Mouse (Mus musculus): ENCODE data around the gene Mbd6. TPM values are rescaled to one million over a fixed set of nuclear protein-coding genes. Genes with fewer than 3 reads are reported as not detected.

The Mbd6 gene
- total and polyA plus RNA-seq, 3 experiments: 19.2 to 22.3 (median 20.4) TPM

GRCm38 (mm10) chr10:127238241-127238824 is 50.5 kb downstream of the Mbd6 start:
- Histone ChIP-seq H3K4me1 (ENCODE audit: control insufficient read depth, insufficient read depth, low read length) (no peaks in the 10 kb centered on the region), H3K9ac (ENCODE audit: low read depth, low read length) (no peak overlapping the region), H3K4me3 (no peak overlapping the region), H3K36me3 (ENCODE audit: control insufficient read depth, insufficient read depth, low read length) (no peaks in the 10 kb centered on the region), H3K79me2 (replicated peaks; ENCODE audit: control insufficient read depth, insufficient read depth, low read length) (no peaks in the 10 kb centered on the region), H3K27ac (no peak overlapping the region), H3K27me3 (ENCODE audit: control insufficient read depth, insufficient read depth, low read length) (no peaks in the 10 kb centered on the region; the same call in 1 of the 2 replicates)
- no peak for DNase-seq
- TF ChIP-seq EP300 (IDR thresholded peaks at IDR 0.05; ENCODE audit: insufficient read depth, low read depth, low read length): no peak
- no peak for TF ChIP-seq POLR2A (IDR thresholded peaks at IDR 0.05; ENCODE audit: insufficient read depth, low read depth, low read length)
- TF ChIP-seq CTCF (IDR thresholded peaks at IDR 0.05): no peak
- intact Hi-C loops (cut with DNase I): no loop called here
- 55% methylated on average over 18 of the region's 18 CpGs for WGBS

- no peak overlapping the region for H3K9ac ChIP-seq (ENCODE audit: low read depth, low read length)
- H3K79me2 ChIP-seq (replicated peaks; ENCODE audit: control insufficient read depth, insufficient read depth, low read length): no peaks in the 10 kb centered on the region
- 57% methylated on average over 9 of the region's 9 CpGs for WGBS
- TF ChIP-seq POLR2A (IDR thresholded peaks at IDR 0.05; ENCODE audit: insufficient read depth, low read depth, low read length): no peak
- no peak for TF ChIP-seq CTCF (IDR thresholded peaks at IDR 0.05)
- TF ChIP-seq EP300 (IDR thresholded peaks at IDR 0.05; ENCODE audit: insufficient read depth, low read depth, low read length): no peak
- no peaks in the 10 kb centered on the region for H3K4me1 ChIP-seq (ENCODE audit: control insufficient read depth, insufficient read depth, low read length)
- H3K27ac ChIP-seq: no peak overlapping the region
- H3K36me3 ChIP-seq (ENCODE audit: control insufficient read depth, insufficient read depth, low read length): no peaks in the 10 kb centered on the region
- H3K27me3 ChIP-seq (ENCODE audit: control insufficient read depth, insufficient read depth, low read length): no peaks in the 10 kb centered on the region; the same call in 1 of the 2 replicates
- no peak for DNase-seq
- intact Hi-C loops (cut with DNase I): no loop called here
- no peak overlapping the region for H3K4me3 ChIP-seq
Measured at GRCm38 (mm10) chr10:127236541-127236940, 52.3 kb downstream of the Mbd6 start.

- 71% methylated on average over 9 of the region's 9 CpGs for WGBS
- H3K27me3 ChIP-seq (ENCODE audit: control insufficient read depth, insufficient read depth, low read length): no peaks in the 10 kb centered on the region; the same call in 1 of the 2 replicates
- no peak overlapping the region for H3K27ac ChIP-seq
- no peak overlapping the region for H3K9ac ChIP-seq (ENCODE audit: low read depth, low read length)
- H3K4me1 ChIP-seq (ENCODE audit: control insufficient read depth, insufficient read depth, low read length): no peaks in the 10 kb centered on the region
- intact Hi-C loops (cut with DNase I): no loop called here
- no peak for DNase-seq
- TF ChIP-seq CTCF (IDR thresholded peaks at IDR 0.05) (peak; percentile 32), EP300 (IDR thresholded peaks at IDR 0.05; ENCODE audit: insufficient read depth, low read depth, low read length) (no peak)
- no peaks in the 10 kb centered on the region for H3K79me2 ChIP-seq (replicated peaks; ENCODE audit: control insufficient read depth, insufficient read depth, low read length)
- H3K36me3 ChIP-seq (ENCODE audit: control insufficient read depth, insufficient read depth, low read length): no peaks in the 10 kb centered on the region
- no peak overlapping the region for H3K4me3 ChIP-seq
Measured at GRCm38 (mm10) chr10:127233141-127233540, 55.7 kb downstream of the Mbd6 start.

Other genes starting within 250 kb of the Mbd6 start
- gene Mettl1, start 247.6 kb downstream of the Mbd6 start, total RNA-seq (2021): 1 to 10 TPM; 6.3 to 7.0 TPM
- 12.3 and 16.0 TPM in 2 replicates for gene Mettl1, start 247.6 kb downstream of the Mbd6 start, polyA plus RNA-seq (2012; rRNA removed)
- gene Eef1akmt3, start 247.5 kb downstream of the Mbd6 start, total RNA-seq (2021): not detected
- 0.06 TPM in 2 replicates for gene Eef1akmt3, start 247.5 kb downstream of the Mbd6 start, polyA plus RNA-seq (2012; rRNA removed)
- under 1 TPM in 1 of 2 experiments, not detected in 1; 0.10 TPM for gene Cyp27b1, start 240.8 kb downstream of the Mbd6 start, total RNA-seq (2021)
- 0.12 and 0.35 TPM in 2 replicates for gene Cyp27b1, start 240.8 kb downstream of the Mbd6 start, polyA plus RNA-seq (2012; rRNA removed)
- 1 to 10 TPM; 2.8 to 3.1 TPM for gene March9, start 228.8 kb downstream of the Mbd6 start, total RNA-seq (2021)
- gene March9, start 228.8 kb downstream of the Mbd6 start, polyA plus RNA-seq (2012; rRNA removed): 2.5 and 2.7 TPM in 2 replicates
- 10 to 100 TPM; 77.8 to 83.0 TPM for gene Cdk4, start 225.5 kb downstream of the Mbd6 start, total RNA-seq (2021)
- gene Cdk4, start 225.5 kb downstream of the Mbd6 start, polyA plus RNA-seq (2012; rRNA removed): 110 and 139 TPM in 2 replicates
- 10 to 100 TPM; 39.3 to 51.0 TPM for gene Tspan31, start 218.8 kb downstream of the Mbd6 start, total RNA-seq (2021)
- gene Tspan31, start 218.8 kb downstream of the Mbd6 start, polyA plus RNA-seq (2012; rRNA removed): 67.6 and 130 TPM in 2 replicates
- 1 to 10 TPM; 5.0 to 5.5 TPM for gene Agap2, start 213.7 kb downstream of the Mbd6 start, total RNA-seq (2021)
- 2.9 and 4.8 TPM in 2 replicates for gene Agap2, start 213.7 kb downstream of the Mbd6 start, polyA plus RNA-seq (2012; rRNA removed)
- gene Os9, start 167.9 kb downstream of the Mbd6 start, total RNA-seq (2021): 10 to 100 TPM; 24.4 to 25.1 TPM
- gene Os9, start 167.9 kb downstream of the Mbd6 start, polyA plus RNA-seq (2012; rRNA removed): 25.6 and 26.4 TPM in 2 replicates
- gene B4galnt1, start 123.8 kb downstream of the Mbd6 start, total RNA-seq (2021): 1 to 10 TPM; 1.8 to 2.0 TPM
- 4.0 and 9.5 TPM in 2 replicates for gene B4galnt1, start 123.8 kb downstream of the Mbd6 start, polyA plus RNA-seq (2012; rRNA removed)
- 10 to 100 TPM; 13.2 to 14.7 TPM for gene Slc26a10, start 108.4 kb downstream of the Mbd6 start, total RNA-seq (2021)
- gene Slc26a10, start 108.4 kb downstream of the Mbd6 start, polyA plus RNA-seq (2012; rRNA removed): 40.5 and 68.0 TPM in 2 replicates
- gene Arhgef25, start 98.9 kb downstream of the Mbd6 start, total RNA-seq (2021): 10 to 100 TPM in 1 of 2 experiments, 1 to 10 TPM in 1; 9.8 to 10.1 TPM
- 17.4 and 18.2 TPM in 2 replicates for gene Arhgef25, start 98.9 kb downstream of the Mbd6 start, polyA plus RNA-seq (2012; rRNA removed)
- 10 to 100 TPM; 23.7 to 24.2 TPM for gene Dtx3, start 93.3 kb downstream of the Mbd6 start, total RNA-seq (2021)
- gene Dtx3, start 93.3 kb downstream of the Mbd6 start, polyA plus RNA-seq (2012; rRNA removed): 92.6 and 102 TPM in 2 replicates
- gene Pip4k2c, start 77.4 kb downstream of the Mbd6 start, total RNA-seq (2021): 10 to 100 TPM; 25.7 to 28.8 TPM
- gene Pip4k2c, start 77.4 kb downstream of the Mbd6 start, polyA plus RNA-seq (2012; rRNA removed): 29.0 and 42.3 TPM in 2 replicates
- under 1 TPM; 0.34 to 0.45 TPM for gene Kif5a, start 25.7 kb downstream of the Mbd6 start, total RNA-seq (2021)
- 1.3 and 2.2 TPM in 2 replicates for gene Kif5a, start 25.7 kb downstream of the Mbd6 start, polyA plus RNA-seq (2012; rRNA removed)
- 100 to 1,000 TPM; 123 to 135 TPM for gene Dctn2, start 22.6 kb downstream of the Mbd6 start, total RNA-seq (2021)
- 139 and 167 TPM in 2 replicates for gene Dctn2, start 22.6 kb downstream of the Mbd6 start, polyA plus RNA-seq (2012; rRNA removed)
- gene Mars, start 22.8 kb upstream of the Mbd6 start, total RNA-seq (2021): 10 to 100 TPM; 42.6 to 47.7 TPM
- gene Mars, start 22.8 kb upstream of the Mbd6 start, polyA plus RNA-seq (2012; rRNA removed): 36.6 and 51.3 TPM in 2 replicates
- 1 to 10 TPM; 2.3 to 2.4 TPM for gene Arhgap9, start 32.9 kb upstream of the Mbd6 start, total RNA-seq (2021)
- 2.5 and 4.8 TPM in 2 replicates for gene Arhgap9, start 32.9 kb upstream of the Mbd6 start, polyA plus RNA-seq (2012; rRNA removed)
- under 1 TPM; 0.91 to 0.96 TPM for gene Gli1, start 53.0 kb upstream of the Mbd6 start, total RNA-seq (2021)
- 2.4 and 3.2 TPM in 2 replicates for gene Gli1, start 53.0 kb upstream of the Mbd6 start, polyA plus RNA-seq (2012; rRNA removed)
- not detected for gene Inhbe, start 65.4 kb upstream of the Mbd6 start, total RNA-seq (2021)
- gene Inhbe, start 65.4 kb upstream of the Mbd6 start, polyA plus RNA-seq (2012; rRNA removed): not detected in 2 replicates
- not detected for gene Inhbc, start 81.4 kb upstream of the Mbd6 start, total RNA-seq (2021)
- gene Inhbc, start 81.4 kb upstream of the Mbd6 start, polyA plus RNA-seq (2012; rRNA removed): 0.18 TPM in 1 of 2 replicates, not detected in the other
- 100 to 1,000 TPM; 151 to 171 TPM for gene R3hdm2, start 91.3 kb upstream of the Mbd6 start, total RNA-seq (2021)
- 120 and 154 TPM in 2 replicates for gene R3hdm2, start 91.3 kb upstream of the Mbd6 start, polyA plus RNA-seq (2012; rRNA removed)
- 1 to 10 TPM in 1 of 2 experiments, under 1 TPM in 1; 0.21 to 1.2 TPM for gene Stac3, start 212.7 kb upstream of the Mbd6 start, total RNA-seq (2021)
- 0.86 and 1.7 TPM in 2 replicates for gene Stac3, start 212.7 kb upstream of the Mbd6 start, polyA plus RNA-seq (2012; rRNA removed)
- gene Ndufa4l2, start 225.9 kb upstream of the Mbd6 start, total RNA-seq (2021): 10 to 100 TPM; 20.1 to 27.9 TPM
- gene Ndufa4l2, start 225.9 kb upstream of the Mbd6 start, polyA plus RNA-seq (2012; rRNA removed): 45.1 and 64.4 TPM in 2 replicates
- gene Shmt2, start 233.4 kb upstream of the Mbd6 start, total RNA-seq (2021): 10 to 100 TPM; 42.6 to 43.4 TPM
- 60.9 and 67.0 TPM in 2 replicates for gene Shmt2, start 233.4 kb upstream of the Mbd6 start, polyA plus RNA-seq (2012; rRNA removed)
- under 1 TPM; 0.34 to 0.68 TPM for gene Nxph4, start 245.5 kb upstream of the Mbd6 start, total RNA-seq (2021)
- 0.39 and 0.41 TPM in 2 replicates for gene Nxph4, start 245.5 kb upstream of the Mbd6 start, polyA plus RNA-seq (2012; rRNA removed)

Data from heart, adult 2 months (tissue).